Mouse (Mus musculus): ENCODE results near the gene Acss2. TPM values are rescaled to one million over a fixed set of nuclear protein-coding genes. Genes with fewer than 3 reads are reported as not detected.

Gene Acss2
- 514 and 528 TPM in 2 replicates for polyA plus RNA-seq (2012; ENCODE audit: insufficient read depth, insufficient read length, missing spikeins)

DNA sequence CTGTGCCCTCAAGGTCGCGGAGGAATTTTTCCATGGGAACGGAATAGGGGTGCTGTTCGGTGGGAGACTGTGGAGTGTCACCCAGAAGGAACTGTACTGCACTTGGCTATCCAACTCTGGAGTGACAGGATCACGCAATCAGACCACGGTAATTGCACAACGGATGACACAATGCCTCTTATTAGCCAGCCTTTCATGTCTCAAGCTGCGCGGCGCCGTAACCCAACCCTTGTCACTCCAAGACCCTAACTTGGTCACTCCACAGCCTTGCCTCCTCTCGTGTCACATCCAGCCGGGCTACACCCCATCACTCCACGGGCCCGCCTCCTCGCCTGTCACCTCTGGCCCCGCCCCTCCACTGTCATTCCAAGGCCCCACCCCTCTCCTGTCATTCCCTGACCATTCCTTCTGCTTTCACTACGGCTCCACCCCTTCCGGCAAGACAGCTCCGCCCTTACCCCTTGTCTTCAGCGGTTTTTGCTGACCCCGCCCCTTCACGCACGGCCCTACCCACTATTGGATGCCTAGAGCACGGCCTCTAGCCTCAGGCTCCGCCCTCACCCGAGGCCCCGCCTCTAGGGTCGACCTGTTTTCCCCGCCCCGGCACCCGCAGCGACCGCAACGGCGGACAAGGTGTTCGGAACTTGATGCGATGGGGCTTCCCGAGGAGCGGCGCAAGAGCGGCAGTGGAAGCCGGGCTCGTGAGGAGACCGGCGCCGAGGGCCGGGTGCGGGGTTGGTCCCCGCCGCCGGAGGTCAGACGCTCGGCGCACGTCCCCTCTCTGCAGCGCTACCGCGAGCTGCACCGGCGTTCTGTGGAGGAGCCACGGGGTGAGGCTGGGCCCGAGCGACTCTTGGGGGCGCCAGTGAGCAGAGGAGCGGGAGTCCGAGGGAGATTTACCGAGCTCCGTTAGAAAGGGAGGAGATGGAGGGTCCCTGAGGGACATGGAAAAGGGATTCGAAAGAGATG is at the start of gene Acss2, which contains the start of gene Ggt7:
Acss2 (plus strand) TSS at position 494 of the 969 bp plus-strand sequence.
Ggt7 (minus strand) TSS at position 783 of the 969 bp plus-strand sequence.
- Histone ChIP-seq H3K4me1 (ENCODE audit: control insufficient read depth, insufficient read depth, insufficient read length, low read length) (0 out of 2 replicates have a peak, but pooled peaks cover 2% of the 10 kb centered on the region), H3K4me3 (ENCODE audit: insufficient read depth, low read depth, low read length) (peak within 1 kb of the TSS; percentile 78), H3K27ac (replicated peaks; ENCODE audit: low read depth, low read length) (peak within 1 kb of the TSS; percentile 42)

DNA sequence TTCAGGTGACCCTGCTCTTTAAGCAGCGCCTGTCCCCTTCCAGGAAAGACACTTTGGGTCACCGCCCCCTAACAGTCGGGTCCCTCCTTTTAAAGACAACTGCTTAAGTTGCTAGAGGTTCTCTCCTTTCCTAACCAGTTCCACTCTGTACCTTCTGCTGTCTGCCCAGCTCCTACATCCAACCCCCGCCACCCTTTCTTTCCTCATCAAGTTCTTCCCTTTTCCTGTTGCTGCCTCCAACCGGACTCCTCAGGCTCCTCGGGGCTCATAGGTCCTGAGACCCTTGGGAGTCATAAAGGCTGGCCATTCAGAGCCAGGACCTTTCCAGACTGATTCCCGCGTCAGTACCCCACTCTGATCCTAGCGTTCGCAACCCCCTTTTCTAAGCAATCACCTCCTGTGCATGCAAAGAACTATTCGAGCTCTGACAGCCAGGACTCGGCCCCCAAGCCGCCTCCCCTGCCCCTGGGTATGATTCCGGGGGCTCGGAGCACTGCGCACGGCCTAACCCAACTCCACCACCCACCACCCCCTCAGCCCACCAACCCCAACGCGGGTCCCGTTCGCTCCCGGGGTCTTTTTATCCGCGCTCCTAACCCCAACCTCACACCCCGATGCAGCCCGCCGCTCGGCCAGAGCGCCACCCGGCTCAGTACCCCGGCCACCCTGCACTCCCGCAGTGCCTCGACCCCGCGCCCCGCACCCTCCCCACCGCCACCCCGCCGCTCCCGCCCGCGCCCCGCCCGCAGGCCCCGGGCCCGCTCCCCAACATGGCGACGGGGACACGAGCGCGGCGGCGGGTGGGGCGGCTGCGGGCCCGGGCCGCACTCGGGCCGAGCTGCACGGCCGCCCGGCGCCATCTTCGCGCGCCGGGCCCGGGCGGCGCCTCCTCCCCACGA is 44.8 kb upstream of the Acss2 start:
- Histone ChIP-seq H3K27ac (replicated peaks; ENCODE audit: low read depth, low read length) (peak overlapping the region; percentile 73), H3K4me1 (ENCODE audit: control insufficient read depth, insufficient read depth, insufficient read length, low read length) (peaks cover 5% of the 10 kb centered on the region; the same call in 1 of the 2 replicates), H3K4me3 (ENCODE audit: insufficient read depth, low read depth, low read length) (peak overlapping the region; percentile 93)

DNA sequence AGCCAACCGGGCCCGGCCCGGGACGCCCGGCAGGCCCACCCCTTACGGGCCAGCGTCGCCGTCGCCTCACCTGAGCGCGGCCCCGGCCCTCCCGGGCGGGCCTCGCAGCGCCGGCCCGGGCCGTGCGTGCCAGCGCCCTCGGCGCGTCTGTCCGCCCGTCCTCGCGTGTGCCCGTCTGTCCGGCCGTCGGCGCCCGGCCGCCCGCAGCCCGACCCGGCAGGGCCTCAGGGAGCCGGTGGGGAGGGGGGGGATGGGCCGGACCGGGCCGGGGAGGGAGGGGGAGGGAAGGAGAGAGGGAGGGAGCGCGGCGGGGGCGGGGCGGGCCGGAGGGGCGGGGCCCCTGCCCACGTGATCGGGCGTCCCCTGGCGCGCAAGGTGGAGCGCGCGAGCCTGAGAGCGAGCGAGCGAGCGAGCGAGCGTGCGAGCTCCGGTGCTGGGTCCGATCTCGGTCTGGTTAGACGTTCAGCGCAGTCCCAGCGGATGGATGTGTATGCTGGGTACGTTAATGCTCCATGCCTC is 44.1 kb upstream of the Acss2 start, which contains the start of gene Ncoa6:
Ncoa6 (minus strand) TSS at position 325 of the 519 bp plus-strand sequence.
- Histone ChIP-seq H3K27ac (replicated peaks; ENCODE audit: low read depth, low read length) (peak within 1 kb of the TSS; percentile 73), H3K4me3 (ENCODE audit: insufficient read depth, low read depth, low read length) (peak within 1 kb of the TSS; percentile 96), H3K4me1 (ENCODE audit: control insufficient read depth, insufficient read depth, insufficient read length, low read length) (peaks cover 5% of the 10 kb centered on the region; the same call in 1 of the 2 replicates)

DNA sequence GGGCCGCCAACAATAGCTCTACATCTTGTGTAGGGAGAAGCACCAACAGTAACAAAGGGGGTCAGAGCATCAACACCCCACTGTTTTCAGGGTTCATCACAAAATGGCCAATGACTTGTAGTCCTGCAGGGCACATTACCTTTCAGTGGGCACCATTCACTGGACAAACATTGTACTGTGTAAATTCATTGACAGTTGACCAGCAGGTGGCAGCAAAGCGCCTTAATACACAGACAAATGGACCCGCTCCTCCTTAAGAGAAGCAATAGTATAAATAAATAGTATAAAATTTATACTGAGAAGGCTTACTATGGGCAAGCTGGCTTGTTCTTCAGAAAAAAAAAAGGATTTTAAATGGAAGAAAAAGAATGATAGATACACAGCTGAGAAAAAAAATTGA is 35.7 kb upstream of the Acss2 start:
- H3K4me3 ChIP-seq (ENCODE audit: insufficient read depth, low read depth, low read length): no peak overlapping the region

DNA sequence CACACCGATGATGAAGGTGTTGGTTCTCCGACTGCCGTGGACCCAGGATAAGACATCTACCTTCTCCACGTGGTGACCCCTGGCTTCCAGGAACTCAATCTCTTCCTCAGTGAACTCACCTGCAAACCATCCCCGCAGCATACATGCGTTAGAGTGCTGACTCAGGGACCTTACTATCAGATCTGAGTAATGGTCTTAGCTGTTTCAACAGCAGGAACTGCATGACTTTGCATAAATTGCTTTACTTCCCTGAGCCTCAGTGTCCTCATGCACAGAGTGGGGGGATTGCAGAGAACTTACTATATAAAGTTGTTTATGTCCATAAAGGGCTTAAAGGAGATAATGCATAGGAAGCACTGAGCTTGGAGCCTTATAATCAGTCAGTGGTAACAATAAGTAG is 26.8 kb upstream of the Acss2 start:
- Histone ChIP-seq H3K4me3 (ENCODE audit: insufficient read depth, low read depth, low read length) (no peak overlapping the region), H3K27ac (replicated peaks; ENCODE audit: low read depth, low read length) (no peak overlapping the region), H3K4me1 (ENCODE audit: control insufficient read depth, insufficient read depth, insufficient read length, low read length) (no peaks in the 10 kb centered on the region)

More for the DNA sequence above, 35.7 kb upstream of the Acss2 start:
- no peaks in the 10 kb centered on the region for H3K4me1 ChIP-seq (ENCODE audit: control insufficient read depth, insufficient read depth, insufficient read length, low read length)
- H3K27ac ChIP-seq (replicated peaks; ENCODE audit: low read depth, low read length): no peak overlapping the region

DNA sequence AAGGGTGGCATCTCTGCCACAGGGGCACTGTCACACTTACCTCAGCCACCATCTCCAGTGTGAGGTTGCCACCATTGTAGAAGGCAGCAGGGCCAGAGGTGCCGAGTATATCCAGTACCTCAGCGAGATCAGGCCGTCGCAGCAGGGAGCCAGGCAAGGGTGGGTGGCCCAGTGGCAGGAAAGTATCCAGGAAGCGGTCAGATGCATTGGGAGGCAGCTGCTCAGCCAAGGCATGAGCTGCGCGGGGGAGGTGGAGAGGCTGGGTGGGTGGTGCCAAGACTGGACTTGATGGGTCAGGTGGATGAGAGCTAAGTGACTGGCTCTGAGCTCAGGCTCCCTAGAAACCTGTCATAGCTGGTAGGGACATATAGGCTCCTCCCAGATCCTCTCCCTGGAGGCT is 15.2 kb upstream of the Acss2 start:
- Histone ChIP-seq H3K4me1 (ENCODE audit: control insufficient read depth, insufficient read depth, insufficient read length, low read length) (no peaks in the 10 kb centered on the region), H3K27ac (replicated peaks; ENCODE audit: low read depth, low read length) (no peak overlapping the region), H3K4me3 (ENCODE audit: insufficient read depth, low read depth, low read length) (no peak overlapping the region)

DNA sequence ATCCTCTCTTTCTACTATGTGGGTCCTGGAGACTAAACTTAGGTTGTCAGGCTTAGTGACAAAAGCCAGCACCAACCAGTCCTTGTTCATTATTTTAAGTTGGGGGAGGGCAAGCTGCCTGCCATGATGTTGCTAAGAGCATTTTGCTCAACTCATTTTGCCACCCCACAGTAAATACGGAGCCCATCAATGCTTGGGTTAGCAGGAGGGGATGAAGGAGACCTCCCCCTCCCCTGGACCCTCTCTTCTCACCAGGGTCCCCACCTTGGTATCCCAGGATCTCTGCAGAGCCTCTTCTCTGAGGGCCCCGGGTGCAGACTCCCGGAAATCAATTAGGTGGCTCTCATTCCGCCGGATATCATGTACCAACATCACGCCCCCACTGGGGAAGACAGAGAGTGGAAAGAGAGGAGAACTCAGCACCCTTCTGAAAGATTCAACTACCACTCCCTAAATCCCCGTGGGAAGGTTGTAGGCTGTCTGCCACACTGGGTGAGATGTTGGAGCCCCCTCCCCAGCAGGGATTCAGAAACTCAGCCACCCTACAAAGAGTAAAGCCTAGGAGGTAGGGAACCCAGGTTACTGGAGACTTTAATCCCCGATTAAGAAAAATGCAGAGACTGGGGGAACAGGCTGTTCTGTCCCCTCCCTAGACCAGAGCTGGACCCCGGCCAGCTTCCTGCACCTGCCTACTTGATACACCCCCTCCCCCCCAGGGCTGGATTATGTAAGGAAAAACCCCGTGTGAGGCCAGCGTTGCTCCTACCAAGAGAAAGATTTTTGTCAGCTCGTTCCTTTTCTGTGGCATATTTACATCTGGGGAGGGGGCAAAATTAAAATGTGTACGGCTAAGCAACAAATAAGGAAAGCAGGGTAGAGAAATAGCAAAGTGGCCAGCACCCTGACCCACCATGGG is 13.1 kb upstream of the Acss2 start:
- no peak overlapping the region for H3K4me3 ChIP-seq (ENCODE audit: insufficient read depth, low read depth, low read length)
- H3K4me1 ChIP-seq (ENCODE audit: control insufficient read depth, insufficient read depth, insufficient read length, low read length): no peaks in the 10 kb centered on the region
- no peak overlapping the region for H3K27ac ChIP-seq (replicated peaks; ENCODE audit: low read depth, low read length)

- H3K4me3 ChIP-seq (ENCODE audit: insufficient read depth, low read depth, low read length): no peak overlapping the region
- H3K27ac ChIP-seq (replicated peaks; ENCODE audit: low read depth, low read length): no peak overlapping the region
- no peaks in the 10 kb centered on the region for H3K4me1 ChIP-seq (ENCODE audit: control insufficient read depth, insufficient read depth, insufficient read length, low read length)
These were observed 11.9 kb upstream of the Acss2 start for GRCm38 (mm10) chr2:155505811-155506210.

- Histone ChIP-seq H3K4me1 (ENCODE audit: control insufficient read depth, insufficient read depth, insufficient read length, low read length) (no peaks in the 10 kb centered on the region), H3K4me3 (ENCODE audit: insufficient read depth, low read depth, low read length) (no peak overlapping the region), H3K27ac (replicated peaks; ENCODE audit: low read depth, low read length) (no peak overlapping the region)
These were observed 9.9 kb upstream of the Acss2 start for GRCm38 (mm10) chr2:155507721-155508470.

GRCm38 (mm10) chr2:155512479-155512878 is 5.3 kb upstream of the Acss2 start:
- Histone ChIP-seq H3K4me3 (ENCODE audit: insufficient read depth, low read depth, low read length) (no peak overlapping the region), H3K4me1 (ENCODE audit: control insufficient read depth, insufficient read depth, insufficient read length, low read length) (no peaks in the 10 kb centered on the region), H3K27ac (replicated peaks; ENCODE audit: low read depth, low read length) (no peak overlapping the region)

DNA sequence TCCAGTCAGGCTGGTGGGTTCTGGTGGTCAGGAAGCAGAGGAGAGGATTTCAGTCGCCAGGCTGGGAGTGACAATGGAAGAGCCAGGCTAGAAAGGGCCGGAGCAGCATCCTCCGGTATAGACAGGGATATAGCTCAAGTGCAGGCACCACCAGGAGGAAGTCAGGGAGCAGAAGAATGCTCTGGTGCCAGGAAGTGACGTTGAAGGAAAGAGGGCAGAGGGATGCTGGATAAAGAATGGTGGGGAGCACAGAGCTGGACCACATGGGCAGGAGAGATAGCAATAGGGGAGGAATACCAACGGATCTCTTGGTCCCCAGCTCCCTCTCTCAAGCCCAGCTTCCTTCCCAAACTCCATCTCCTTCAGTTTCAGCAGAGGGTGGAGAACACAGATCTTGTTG is 4.2 kb upstream of the Acss2 start:
- no peak overlapping the region for H3K4me3 ChIP-seq (ENCODE audit: insufficient read depth, low read depth, low read length)
- H3K27ac ChIP-seq (replicated peaks; ENCODE audit: low read depth, low read length): no peak overlapping the region
- no peaks in the 10 kb centered on the region for H3K4me1 ChIP-seq (ENCODE audit: control insufficient read depth, insufficient read depth, insufficient read length, low read length)

GRCm38 (mm10) chr2:155514666-155515065 is 3.1 kb upstream of the Acss2 start:
- Histone ChIP-seq H3K4me3 (ENCODE audit: insufficient read depth, low read depth, low read length) (peak overlapping the region; percentile 43), H3K27ac (replicated peaks; ENCODE audit: low read depth, low read length) (no peak overlapping the region), H3K4me1 (ENCODE audit: control insufficient read depth, insufficient read depth, insufficient read length, low read length) (0 out of 2 replicates have a peak, but pooled peaks cover 2% of the 10 kb centered on the region)

DNA sequence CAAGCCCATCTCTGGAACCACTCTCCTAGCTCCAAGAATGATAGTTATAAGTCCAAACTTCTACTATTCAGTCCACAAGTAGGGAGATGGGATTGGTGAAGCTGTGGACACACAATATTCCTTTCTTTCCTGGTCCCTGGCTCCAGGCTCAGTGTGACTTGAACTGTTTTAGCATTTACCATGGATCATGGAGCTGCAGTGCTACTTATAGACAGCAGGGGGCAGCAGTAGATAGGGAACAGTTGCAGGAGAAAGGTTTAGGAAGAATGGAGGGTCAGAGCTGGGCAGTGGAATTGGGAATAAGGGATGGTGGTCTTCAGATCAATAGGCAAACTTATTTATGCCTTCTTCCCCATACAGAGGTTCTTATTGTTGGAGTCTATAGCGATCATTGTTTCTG is 1.8 kb upstream of the Acss2 start:
- Histone ChIP-seq H3K27ac (replicated peaks; ENCODE audit: low read depth, low read length) (no peak overlapping the region), H3K4me1 (ENCODE audit: control insufficient read depth, insufficient read depth, insufficient read length, low read length) (0 out of 2 replicates have a peak, but pooled peaks cover 2% of the 10 kb centered on the region), H3K4me3 (ENCODE audit: insufficient read depth, low read depth, low read length) (no peak overlapping the region)

All from brown adipose tissue, adult 24 weeks (tissue).